Mouse (Mus musculus) lung, postnatal 36 days (tissue): Measurements from ENCODE around the gene Dusp15.
A peak's percentile ranks its signal among the peaks of the same experiment; 100 is the strongest.

Experiments used
- DNase-seq: peaks from one replicate; pipeline ENCODE4 v3.0.0; 2022; ENCODE audit warnings: mixed read lengths

The Dusp15 gene

DNA sequence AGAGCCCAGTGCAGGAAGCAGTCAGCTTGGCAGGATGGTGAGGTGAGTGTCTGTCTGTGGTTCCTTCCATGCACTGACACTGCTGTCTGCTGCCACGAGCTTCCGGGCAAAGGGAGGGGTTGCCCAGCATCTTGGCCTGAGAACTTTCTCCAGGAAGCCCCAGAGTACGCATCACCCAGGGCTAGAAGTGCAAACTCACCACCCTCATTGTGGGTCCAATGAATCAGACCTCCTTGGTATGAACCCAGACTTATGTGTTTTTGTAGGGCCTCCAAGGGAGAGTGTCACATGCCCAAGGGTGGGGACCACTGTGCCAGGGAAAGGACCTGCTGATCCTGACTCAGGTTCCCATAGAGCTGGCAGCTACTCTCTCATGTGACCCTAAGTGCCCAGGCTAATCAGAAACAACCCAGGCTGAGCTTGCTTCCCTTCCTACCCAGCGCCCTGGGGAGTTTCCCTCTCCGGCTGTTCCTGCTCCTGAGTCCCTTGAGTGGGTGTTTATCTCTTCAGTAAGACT, 47.3 kb downstream of the Dusp15 start:
- DNase-seq, result peak; percentile 38

DNA sequence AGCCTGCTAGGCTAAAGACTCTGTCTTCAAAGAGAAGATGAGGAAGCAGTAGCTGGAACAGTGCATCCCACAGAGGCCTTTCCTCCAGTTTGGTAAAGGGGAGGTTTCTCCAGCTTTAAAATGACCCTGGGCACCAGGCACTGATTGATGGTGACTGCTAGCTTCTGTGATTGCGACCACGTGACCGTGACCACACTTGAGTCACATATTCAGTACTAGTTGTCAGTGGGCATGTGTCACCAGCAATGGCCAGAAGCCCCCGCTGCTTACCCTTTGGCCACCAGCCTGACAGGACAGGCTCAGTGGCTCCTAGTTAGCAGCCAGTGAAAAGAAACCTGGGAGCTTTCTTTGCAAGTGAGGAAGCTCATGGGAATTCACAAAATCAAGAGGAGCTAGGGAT, 47.9 kb downstream of the Dusp15 start:
- DNase-seq, result peak; percentile 73

DNA sequence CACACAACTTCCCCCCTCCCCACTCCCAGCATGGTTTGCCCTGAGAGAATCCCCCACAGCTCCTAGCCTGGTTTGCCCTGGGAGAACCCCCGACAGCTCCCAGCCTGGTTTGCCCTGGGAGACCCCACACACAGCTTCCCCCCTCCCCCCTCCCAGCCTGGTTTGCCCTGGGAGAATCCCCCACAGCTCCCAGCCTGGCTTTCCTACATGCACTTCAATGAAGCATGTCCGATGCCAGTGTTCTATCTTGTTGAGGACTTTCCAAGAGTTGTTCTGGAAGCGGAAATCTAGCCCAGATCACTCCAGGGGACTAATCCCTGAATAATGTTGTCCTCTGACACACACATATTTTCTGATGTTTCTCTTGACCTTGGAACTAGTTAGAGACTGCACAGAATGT, 48.8 kb downstream of the Dusp15 start:
- no peak for DNase-seq

DNA sequence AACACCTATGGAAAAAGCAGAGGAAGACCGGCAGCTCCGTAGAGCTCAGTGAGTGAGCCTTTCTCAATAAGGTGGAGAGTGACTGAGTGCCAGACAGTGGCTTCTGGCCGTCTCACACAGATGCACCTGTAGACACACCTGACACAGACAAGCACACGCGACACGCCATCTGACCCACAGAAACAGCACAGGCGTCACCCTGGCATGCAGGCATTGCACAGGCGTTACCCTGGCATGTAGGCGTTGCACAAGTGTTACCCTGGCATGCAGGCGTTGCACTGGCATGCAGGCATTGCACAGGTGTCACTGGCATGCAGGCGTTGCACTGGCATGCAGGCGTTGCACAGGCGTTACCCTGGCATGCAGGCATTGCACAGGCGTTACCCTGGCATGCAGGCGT, 50.2 kb downstream of the Dusp15 start:
- DNase-seq, result no peak

DNA sequence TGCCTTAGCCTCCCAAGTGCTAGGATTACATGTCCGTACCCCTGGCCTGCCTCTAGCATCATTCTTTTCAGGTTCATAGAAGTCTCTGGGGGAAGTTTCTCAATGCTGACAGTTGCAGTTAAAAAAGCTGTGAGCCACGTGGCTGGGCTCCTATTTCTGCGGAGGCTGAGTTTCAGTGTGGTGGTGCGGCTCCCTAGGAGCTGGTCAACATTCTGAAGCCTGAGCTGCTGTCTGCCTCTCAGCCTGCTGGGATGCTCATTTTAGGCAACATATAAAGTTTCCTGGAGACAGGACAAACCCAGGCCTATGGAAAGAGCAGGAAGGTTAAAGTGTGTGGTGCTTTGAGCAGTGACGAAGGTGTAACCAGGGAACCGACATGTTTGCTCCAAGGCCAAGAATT, 52.5 kb downstream of the Dusp15 start:
- DNase-seq, result no peak

DNA sequence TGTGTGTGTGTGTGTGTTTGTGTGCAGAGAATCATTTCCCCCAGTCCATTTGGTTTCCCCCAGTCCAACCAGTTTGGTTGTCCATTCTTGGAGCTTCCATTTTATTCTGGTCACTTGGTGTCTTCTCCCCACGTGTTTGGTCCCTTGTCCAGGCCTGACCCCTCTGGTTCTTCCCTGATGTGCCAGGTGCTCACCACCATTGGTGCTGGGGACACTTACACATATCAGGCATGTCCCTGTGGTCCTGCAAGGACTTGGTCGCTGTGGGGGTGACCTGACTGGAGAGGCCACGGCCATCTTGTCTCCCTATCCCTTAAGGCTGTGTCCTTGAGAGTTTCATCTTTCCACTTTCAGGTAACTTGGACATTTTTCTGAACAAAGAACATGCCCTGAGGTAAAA, 54.6 kb downstream of the Dusp15 start:
- DNase-seq, result no peak

DNA sequence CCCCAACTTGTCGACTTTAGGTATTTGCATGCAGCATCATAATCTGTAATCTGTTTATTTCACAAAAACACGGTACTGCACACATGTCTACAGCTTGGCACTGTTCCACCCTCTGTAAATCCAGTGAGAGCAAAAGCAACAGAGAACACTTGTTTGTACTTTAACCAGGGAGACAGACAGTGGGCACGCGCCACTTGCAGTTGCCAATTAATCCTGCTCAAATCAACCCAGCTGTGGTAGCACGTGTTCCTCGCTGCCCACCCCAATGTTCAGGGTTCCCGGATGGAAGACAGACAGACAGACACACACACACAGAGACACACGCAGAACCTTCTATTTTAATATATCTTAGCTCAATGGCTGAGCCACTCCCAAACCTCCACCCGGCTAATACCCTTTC, 55.7 kb downstream of the Dusp15 start:
- DNase-seq, result no peak
